Mouse (Mus musculus) liver (tissue): ENCODE data around the gene Abcb6.

Source experiments
- DNase-seq: peaks from one replicate; pipeline ENCODE4 v3.0.0-alpha.2; 2020; ENCODE audit warnings: mixed read lengths

The Abcb6 gene

GRCm38 (mm10) chr1:75142301-75143261 lies 37.6 kb downstream of the Abcb6 start, which contains the start of the genes Cnppd1 and Retreg2:
TSS of gene Cnppd1 (minus strand) at chr1:75142711.
TSS of gene Retreg2 (plus strand) at chr1:75142778.
- peak; percentile 98 for DNase-seq

DNA sequence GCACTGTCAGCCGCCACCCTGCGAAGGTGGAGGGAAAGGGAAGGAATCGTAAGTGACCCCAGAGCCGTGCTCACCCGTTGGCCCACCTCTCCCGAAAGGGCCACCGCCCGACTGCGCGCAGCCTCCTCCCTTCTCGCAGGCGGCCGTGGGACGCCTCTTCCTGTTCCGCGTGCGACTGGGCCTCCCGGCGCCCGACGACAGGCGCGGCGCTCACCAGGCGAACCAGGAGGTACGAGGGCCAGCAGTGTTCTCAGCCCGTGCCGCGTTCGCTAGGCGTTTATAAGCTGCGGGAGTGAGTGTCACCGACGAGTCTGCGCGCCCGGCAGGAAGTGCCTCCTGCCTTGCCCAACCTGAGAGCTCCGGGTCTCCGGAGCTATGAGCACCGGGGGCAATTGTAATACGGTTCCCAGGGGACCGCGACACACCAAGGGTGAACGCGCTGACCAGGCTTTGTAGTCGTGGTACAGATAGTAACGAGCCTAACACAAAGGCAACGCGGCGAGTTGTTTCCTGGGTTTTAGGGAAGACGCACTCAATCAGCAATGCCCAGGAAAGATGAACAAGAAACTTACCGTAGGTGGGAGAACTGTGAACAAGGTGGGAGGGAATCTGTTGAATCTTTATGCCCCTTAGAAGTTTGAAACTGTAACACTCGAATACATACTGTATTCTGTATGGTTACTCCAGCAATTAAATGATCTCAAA lies 38.6 kb downstream of the Abcb6 start:
- DNase-seq, result peak; percentile 89

GRCm38 (mm10) chr1:75140601-75141190 lies 39.5 kb downstream of the Abcb6 start:
- peak; percentile 25 for DNase-seq

DNA sequence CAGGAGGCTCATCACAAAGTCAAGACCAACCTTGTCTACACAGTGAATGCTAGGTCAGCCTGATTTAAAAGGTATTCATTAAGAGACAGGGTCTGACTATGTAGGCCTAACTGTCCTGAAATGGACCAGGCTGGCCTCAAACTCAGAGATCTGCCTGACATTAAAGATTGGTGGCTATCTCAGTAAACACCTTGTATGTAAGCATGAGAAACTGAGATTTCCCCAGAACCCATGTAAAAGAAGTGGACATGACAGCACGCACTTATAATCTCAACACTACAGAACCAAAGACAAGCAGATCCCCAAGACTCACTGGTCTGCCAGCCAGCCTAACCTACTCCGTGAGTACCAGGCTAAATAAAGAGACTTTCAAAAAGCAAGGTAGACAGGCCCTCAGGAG lies 41.7 kb downstream of the Abcb6 start:
- DNase-seq, result no peak

DNA sequence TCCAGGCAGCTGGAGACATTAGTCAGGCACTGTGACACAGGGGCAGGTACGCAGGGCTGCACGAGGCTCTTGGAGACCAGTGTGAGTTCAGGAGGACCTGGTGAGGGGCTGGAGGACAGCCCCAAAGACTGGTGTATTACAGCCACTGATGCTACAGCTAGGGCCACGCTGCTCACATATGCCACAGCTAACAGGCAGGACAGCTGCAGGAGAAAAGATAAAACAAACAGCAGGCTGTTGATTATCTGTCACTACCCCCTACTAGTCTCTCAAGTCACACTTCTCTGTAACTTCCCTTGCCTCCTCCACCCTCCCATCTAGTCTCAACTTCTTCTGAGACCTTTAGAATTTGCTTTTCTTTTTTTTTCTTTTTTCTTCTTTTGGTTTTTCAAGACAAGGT lies 43.5 kb downstream of the Abcb6 start:
- peak; percentile 77 for DNase-seq

DNA sequence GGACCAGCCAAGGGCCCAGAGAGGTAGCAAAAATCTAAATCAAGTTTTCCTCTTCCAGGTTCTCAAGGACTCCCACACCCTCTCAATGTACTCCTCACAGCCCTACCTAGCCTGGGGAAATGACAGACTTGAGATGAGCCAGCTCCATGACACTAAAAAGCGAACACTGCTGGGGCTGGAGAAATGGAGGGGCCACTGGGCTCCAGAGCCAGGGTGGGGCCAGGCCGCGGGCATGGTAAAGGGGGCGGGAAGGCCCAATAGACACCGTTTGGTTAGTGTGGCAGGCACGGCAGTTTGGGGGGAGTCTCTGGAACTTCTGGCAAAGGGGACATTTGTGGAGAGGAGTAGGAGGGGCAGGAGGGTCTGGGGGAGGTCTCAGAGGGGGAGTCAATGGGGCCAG lies 43.9 kb downstream of the Abcb6 start:
- peak; percentile 67 for DNase-seq

DNA sequence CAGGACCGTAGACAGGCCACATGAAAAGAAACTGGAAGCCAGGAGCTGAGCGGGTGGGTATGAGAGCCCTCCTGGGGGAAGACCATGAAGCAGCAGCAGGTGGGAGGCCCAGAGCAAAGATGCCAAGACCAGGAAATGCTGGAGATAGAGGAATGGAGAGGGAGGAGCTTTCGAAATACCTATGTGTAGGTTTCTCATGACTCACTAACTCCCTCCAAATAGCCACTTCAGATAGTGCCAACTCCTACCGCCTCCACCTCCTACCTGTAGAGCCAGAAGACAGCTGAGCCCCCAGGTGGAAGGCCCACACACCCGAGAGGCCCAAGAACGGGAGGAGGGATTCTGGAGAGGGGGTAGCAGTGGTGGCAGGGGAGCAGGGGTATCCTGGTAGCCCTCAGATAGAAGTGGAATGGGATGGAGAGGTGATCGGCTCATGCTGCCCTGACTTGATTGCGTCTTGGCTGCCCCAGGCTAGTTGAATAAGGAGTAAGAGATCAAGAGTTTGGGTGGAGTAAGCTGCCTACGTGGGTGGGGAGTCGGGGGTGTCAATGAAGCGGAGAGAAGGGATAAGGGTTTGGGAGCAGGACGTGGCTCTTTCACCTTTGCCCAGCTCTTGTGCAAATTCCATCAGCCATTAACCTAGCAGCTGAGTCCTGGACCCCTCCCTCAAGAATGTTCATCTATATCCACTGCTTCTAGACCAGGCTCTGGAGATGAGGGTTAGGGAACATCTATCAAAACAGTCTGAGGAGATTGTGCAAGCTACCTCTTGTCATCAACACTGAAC lies 46.6 kb downstream of the Abcb6 start, which contains the start of gene Slc23a3:
Gene Slc23a3, minus strand, starts transcription at position 470 of the 787 bp plus-strand sequence.
- no peak for DNase-seq

GRCm38 (mm10) chr1:75128641-75129040 lies 51.6 kb downstream of the Abcb6 start:
- no peak for DNase-seq

DNA sequence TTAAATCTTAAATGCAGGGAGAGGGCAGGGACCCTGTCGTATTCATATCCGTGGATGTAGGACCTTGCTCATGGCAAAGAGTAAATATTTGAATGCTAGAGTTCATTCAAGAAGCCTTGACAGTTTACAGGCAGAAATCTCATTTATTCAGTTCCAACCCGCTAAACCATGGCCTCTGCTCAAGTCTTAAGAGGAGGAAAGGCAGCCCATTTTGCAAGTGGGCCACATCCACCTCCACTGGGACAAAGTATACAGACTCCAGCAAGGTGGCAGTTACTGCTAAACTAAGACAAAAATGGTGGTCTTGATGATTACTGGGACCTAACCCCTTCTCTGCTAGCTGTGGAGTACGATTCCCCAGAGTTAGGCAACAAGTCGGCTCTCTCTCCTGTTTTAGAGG lies 54.8 kb downstream of the Abcb6 start:
- DNase-seq, result no peak

- peak; percentile 98 for DNase-seq
Observed at GRCm38 (mm10) chr1:75124346-75125321, 55.6 kb downstream of the Abcb6 start, which contains the start of gene Nhej1. TSS of gene Nhej1 (minus strand) at chr1:75125200.

GRCm38 (mm10) chr1:75122211-75122610 lies 58.0 kb downstream of the Abcb6 start:
- no peak for DNase-seq
